Mouse (Mus musculus): ENCODE data around the gene Kdm1b.

The Kdm1b gene

GRCm38 (mm10) chr13:47106580-47106888, 63.2 kb downstream of the Kdm1b start:
- no peak for DNase-seq (ENCODE audit: low spot score in 2 of 2)

- DNase-seq (ENCODE audit: low spot score in 2 of 2), result no peak
Observed at GRCm38 (mm10) chr13:47109239-47109638, 65.9 kb downstream of the Kdm1b start.

GRCm38 (mm10) chr13:47111185-47111584, 67.9 kb downstream of the Kdm1b start:
- DNase-seq (ENCODE audit: low spot score in 2 of 2), result no peak

- DNase-seq (ENCODE audit: low spot score in 2 of 2), result no peak
Observed at GRCm38 (mm10) chr13:47112056-47112455, 68.8 kb downstream of the Kdm1b start.

- no peak for DNase-seq (ENCODE audit: low spot score in 2 of 2)
Observed at GRCm38 (mm10) chr13:47112924-47113323, 69.6 kb downstream of the Kdm1b start.

GRCm38 (mm10) chr13:47116000-47116399, 72.7 kb downstream of the Kdm1b start:
- no peak for DNase-seq (ENCODE audit: low spot score in 2 of 2)

GRCm38 (mm10) chr13:47121333-47121889, 78.1 kb downstream of the Kdm1b start:
- no peak for DNase-seq (ENCODE audit: low spot score in 2 of 2)

- DNase-seq (ENCODE audit: low spot score in 2 of 2), result peak in 1 of 2 experiments; percentile 30
Observed at GRCm38 (mm10) chr13:47122537-47123430, 79.5 kb downstream of the Kdm1b start, which contains the start of gene Rnf144b. TSS of gene Rnf144b (plus strand) at chr13:47122656.

- no peak for DNase-seq (ENCODE audit: low spot score in 2 of 2)
Observed at GRCm38 (mm10) chr13:47124449-47124848, 81.2 kb downstream of the Kdm1b start.

GRCm38 (mm10) chr13:47124986-47125385, 81.7 kb downstream of the Kdm1b start:
- DNase-seq (ENCODE audit: low spot score in 2 of 2), result no peak

GRCm38 (mm10) chr13:47125595-47125994, 82.3 kb downstream of the Kdm1b start:
- DNase-seq (ENCODE audit: low spot score in 2 of 2), result no peak

GRCm38 (mm10) chr13:47129090-47129489, 85.8 kb downstream of the Kdm1b start:
- no peak for DNase-seq (ENCODE audit: low spot score in 2 of 2)

- no peak for DNase-seq (ENCODE audit: low spot score in 2 of 2)
Observed at GRCm38 (mm10) chr13:47133058-47133457, 89.8 kb downstream of the Kdm1b start.

- peak in 1 of 2 experiments; percentile 43 for DNase-seq (ENCODE audit: low spot score in 2 of 2)
Observed at GRCm38 (mm10) chr13:47134836-47135235, 91.5 kb downstream of the Kdm1b start.
